Mouse (Mus musculus) midbrain, embryonic 12.5 days (tissue): Measurements from ENCODE around the gene Atp1a2. TPM values are rescaled to one million over a fixed set of nuclear protein-coding genes. Genes with fewer than 3 reads are reported as not detected.

Experiments
- ATAC-seq: fragments of 200-750 bp; cut with Nextera tagmentation; 2 replicates; pipeline ENCODE4 v1.8.0; 2017; ENCODE audit warnings: low read depth, moderate TSS enrichment, moderate library complexity; ENCODE audit not compliant: low FRiP score
- H3K27ac ChIP-seq: fragments of 300-500 bp; sonication (generic); replicated peaks from 2 replicates; pipeline ENCODE4 v1.5.1; 2016; ENCODE audit warnings: mild to moderate bottlenecking
- H3K27me3 ChIP-seq: fragments of 300-500 bp; sonication (generic); 2 replicates; pipeline ENCODE4 v1.6.1; 2016; ENCODE audit warnings: mild to moderate bottlenecking
- H3K36me3 ChIP-seq: fragments of 300-500 bp; sonication (generic); 2 replicates; pipeline ENCODE4 v1.6.1; 2016
- H3K4me1 ChIP-seq: fragments of 300-500 bp; sonication (generic); 2 replicates; pipeline ENCODE4 v1.6.1; 2016
- H3K4me2 ChIP-seq: fragments of 300-500 bp; sonication (generic); replicated peaks from 2 replicates; pipeline ENCODE4 v1.6.1; 2016; ENCODE audit warnings: mild to moderate bottlenecking, moderate library complexity
- H3K4me3 ChIP-seq: fragments of 300-500 bp; sonication (generic); 2 replicates; pipeline ENCODE4 v1.5.1; 2016; ENCODE audit warnings: mild to moderate bottlenecking
- H3K9ac ChIP-seq: fragments of 300-500 bp; sonication (generic); replicated peaks from 2 replicates; pipeline ENCODE4 v1.6.1; 2016; ENCODE audit warnings: mild to moderate bottlenecking, moderate library complexity
- H3K9me3 ChIP-seq: fragments of 300-500 bp; sonication (generic); 2 replicates; pipeline ENCODE4 v1.6.1; 2016; ENCODE audit warnings: mild to moderate bottlenecking
- WGBS: fragments of 180-500 bp; shearing (Covaris S2); methylation state at CpG from one replicate; pipeline ENCODE4 v1.1.7; 2016; 5-methylcytosine and 5-hydroxymethylcytosine counted together
- polyA plus RNA-seq: library from polyadenylated mRNA; unstranded; fragments of >200 nt; fragmentation: Nextera tagmentation; extraction: Ambion mirVana; gene quantifications from 2 replicates; pipeline ENCODE4 v1.2.1, GENCODE M21; 2016

Atp1a2 gene
- 12.8 and 13.2 TPM in 2 replicates for polyA plus RNA-seq

GRCm38 (mm10) chr1:172297611-172298537, at the start of gene Atp1a2:
Atp1a2 (minus strand) TSS chr1:172298064.
- peak within 1 kb of the TSS; percentile 34 for H3K4me2 ChIP-seq
- no peak within 1 kb of the TSS for H3K4me3 ChIP-seq
- peaks cover 51% of the 10 kb centered on the region for H3K4me1 ChIP-seq
- no peaks in the 10 kb centered on the region for H3K9me3 ChIP-seq
- ATAC-seq, result peak; percentile 28; the same call in 1 of the 2 replicates
- H3K36me3 ChIP-seq, result no peaks in the 10 kb centered on the region
- H3K9ac ChIP-seq, result 0 out of 2 replicates have a peak within 1 kb of the TSS, but pooled peaks have one; percentile 2
- 0 out of 2 replicates have a peak within 1 kb of the TSS, but pooled peaks have one; percentile 26 for H3K27ac ChIP-seq
- 13% methylated on average over 16 of the region's 16 CpGs for WGBS
- H3K27me3 ChIP-seq, result peaks cover 39% of the 10 kb centered on the region

GRCm38 (mm10) chr1:172347382-172347781, 49.5 kb upstream of the Atp1a2 start:
- no peak overlapping the region for H3K4me2 ChIP-seq
- H3K9ac ChIP-seq, result no peak overlapping the region
- no peak overlapping the region for H3K27ac ChIP-seq
- H3K4me1 ChIP-seq, result peaks cover 46% of the 10 kb centered on the region
- WGBS, result 91% methylated on average over 12 of the region's 12 CpGs
- no peak overlapping the region for H3K4me3 ChIP-seq
- no peak for ATAC-seq
- H3K9me3 ChIP-seq, result no peaks in the 10 kb centered on the region
- H3K36me3 ChIP-seq, result no peaks in the 10 kb centered on the region
- peaks cover 6% of the 10 kb centered on the region for H3K27me3 ChIP-seq

- no peaks in the 10 kb centered on the region for H3K36me3 ChIP-seq
- no peaks in the 10 kb centered on the region for H3K9me3 ChIP-seq
- H3K4me1 ChIP-seq, result peaks cover 44% of the 10 kb centered on the region
- no peak overlapping the region for H3K27ac ChIP-seq
- H3K27me3 ChIP-seq, result peaks cover 13% of the 10 kb centered on the region
- no peak overlapping the region for H3K4me2 ChIP-seq
- no peak overlapping the region for H3K9ac ChIP-seq
- 89% methylated on average over 10 of the region's 10 CpGs for WGBS
- ATAC-seq, result no peak
- H3K4me3 ChIP-seq, result no peak overlapping the region
Measured at GRCm38 (mm10) chr1:172346707-172347106, 48.8 kb upstream of the Atp1a2 start.

GRCm38 (mm10) chr1:172344820-172345219, 47.0 kb upstream of the Atp1a2 start:
- no peak overlapping the region for H3K9ac ChIP-seq
- peaks cover 20% of the 10 kb centered on the region for H3K27me3 ChIP-seq
- H3K36me3 ChIP-seq, result no peaks in the 10 kb centered on the region
- ATAC-seq, result no peak
- no peak overlapping the region for H3K4me3 ChIP-seq
- no peaks in the 10 kb centered on the region for H3K9me3 ChIP-seq
- peaks cover 40% of the 10 kb centered on the region for H3K4me1 ChIP-seq
- no peak overlapping the region for H3K27ac ChIP-seq
- H3K4me2 ChIP-seq, result no peak overlapping the region
- 85% methylated on average over 7 of the region's 7 CpGs for WGBS

GRCm38 (mm10) chr1:172343914-172344313, 46.0 kb upstream of the Atp1a2 start:
- Histone ChIP-seq H3K4me1 (peaks cover 30% of the 10 kb centered on the region), H3K4me3 (no peak overlapping the region), H3K4me2 (no peak overlapping the region), H3K27me3 (peaks cover 22% of the 10 kb centered on the region), H3K9ac (no peak overlapping the region), H3K36me3 (no peaks in the 10 kb centered on the region), H3K9me3 (no peaks in the 10 kb centered on the region), H3K27ac (no peak overlapping the region)
- 54% methylated on average over 3 of the region's 3 CpGs for WGBS
- no peak for ATAC-seq

GRCm38 (mm10) chr1:172342729-172343128, 44.9 kb upstream of the Atp1a2 start:
- Histone ChIP-seq H3K4me3 (no peak overlapping the region), H3K4me1 (peaks cover 25% of the 10 kb centered on the region), H3K9me3 (no peaks in the 10 kb centered on the region), H3K27me3 (peaks cover 28% of the 10 kb centered on the region), H3K4me2 (peak overlapping the region; percentile 72), H3K36me3 (no peaks in the 10 kb centered on the region), H3K27ac (no peak overlapping the region), H3K9ac (no peak overlapping the region)
- WGBS, result 96% methylated on average over 3 of the region's 3 CpGs
- ATAC-seq, result no peak

- no peak overlapping the region for H3K27ac ChIP-seq
- H3K9me3 ChIP-seq, result no peaks in the 10 kb centered on the region
- H3K4me1 ChIP-seq, result peaks cover 25% of the 10 kb centered on the region
- 18% methylated on average over 10 of the region's 10 CpGs for WGBS
- peak overlapping the region; percentile 50 for H3K9ac ChIP-seq
- ATAC-seq, result no peak
- H3K36me3 ChIP-seq, result no peaks in the 10 kb centered on the region
- peak overlapping the region; percentile 55 for H3K4me3 ChIP-seq
- H3K4me2 ChIP-seq, result peak overlapping the region; percentile 72
- peaks cover 30% of the 10 kb centered on the region for H3K27me3 ChIP-seq
Measured at GRCm38 (mm10) chr1:172341386-172341785, 43.5 kb upstream of the Atp1a2 start.

GRCm38 (mm10) chr1:172340729-172341321, 43.0 kb upstream of the Atp1a2 start, which contains the start of gene Kcnj10:
Kcnj10 (plus strand) TSS chr1:172341210.
- no peaks in the 10 kb centered on the region for H3K9me3 ChIP-seq
- H3K9ac ChIP-seq, result peak within 1 kb of the TSS; percentile 50
- H3K4me2 ChIP-seq, result peak within 1 kb of the TSS; percentile 72
- peak within 1 kb of the TSS; percentile 58 for H3K27ac ChIP-seq
- H3K4me1 ChIP-seq, result peaks cover 25% of the 10 kb centered on the region
- no peaks in the 10 kb centered on the region for H3K36me3 ChIP-seq
- peak within 1 kb of the TSS; percentile 55 for H3K4me3 ChIP-seq
- H3K27me3 ChIP-seq, result peaks cover 30% of the 10 kb centered on the region
- ATAC-seq, result peak; percentile 97
- WGBS, result 1% methylated on average over 37 of the region's 38 CpGs

- no peak for ATAC-seq
- Histone ChIP-seq H3K27me3 (peaks cover 34% of the 10 kb centered on the region), H3K36me3 (no peaks in the 10 kb centered on the region), H3K9ac (no peak overlapping the region), H3K27ac (no peak overlapping the region), H3K4me2 (no peak overlapping the region), H3K4me1 (peaks cover 18% of the 10 kb centered on the region), H3K9me3 (no peaks in the 10 kb centered on the region), H3K4me3 (no peak overlapping the region)
- 43% methylated on average over 2 of the region's 2 CpGs for WGBS
Measured at GRCm38 (mm10) chr1:172337411-172338185, 39.7 kb upstream of the Atp1a2 start.

GRCm38 (mm10) chr1:172335804-172336203, 37.9 kb upstream of the Atp1a2 start:
- Histone ChIP-seq H3K27me3 (peaks cover 25% of the 10 kb centered on the region), H3K4me3 (no peak overlapping the region), H3K9ac (no peak overlapping the region), H3K36me3 (no peaks in the 10 kb centered on the region), H3K27ac (no peak overlapping the region), H3K9me3 (no peaks in the 10 kb centered on the region), H3K4me1 (peaks cover 6% of the 10 kb centered on the region), H3K4me2 (no peak overlapping the region)
- no peak for ATAC-seq
- WGBS, result 75% methylated on average over 15 of the region's 15 CpGs

GRCm38 (mm10) chr1:172333512-172333911, 35.6 kb upstream of the Atp1a2 start:
- H3K4me2 ChIP-seq, result no peak overlapping the region
- H3K4me1 ChIP-seq, result peaks cover 12% of the 10 kb centered on the region
- peaks cover 36% of the 10 kb centered on the region for H3K27me3 ChIP-seq
- H3K9me3 ChIP-seq, result no peaks in the 10 kb centered on the region
- WGBS, result 26% methylated on average over 3 of the region's 3 CpGs
- no peak overlapping the region for H3K9ac ChIP-seq
- no peak overlapping the region for H3K27ac ChIP-seq
- ATAC-seq, result no peak
- no peak overlapping the region for H3K4me3 ChIP-seq
- no peaks in the 10 kb centered on the region for H3K36me3 ChIP-seq
